Mouse (Mus musculus): ENCODE results near the gene Gm16223. TPM values are rescaled to one million over a fixed set of nuclear protein-coding genes. Genes with fewer than 3 reads are reported as not detected.

Gene Gm16223
- polyA plus RNA-seq, 1 experiment from 2014 or later = 0.06 TPM

- Histone ChIP-seq H3K4me3 (ENCODE audit: low read depth, low read length) (no peak overlapping the region), H3K4me1 (ENCODE audit: control insufficient read depth, insufficient read depth, low read length) (no peaks in the 10 kb centered on the region), H3K4me2 (ENCODE audit: low read length) (no peak overlapping the region), H3K36me3 (ENCODE audit: control insufficient read depth, insufficient read depth, low read length) (no peaks in the 10 kb centered on the region), H3K9me3 (replicated peaks; ENCODE audit: control insufficient read depth, low read length) (no peaks in the 10 kb centered on the region), H3K27me3 (replicated peaks; ENCODE audit: control insufficient read depth, insufficient read depth, low read length) (no peaks in the 10 kb centered on the region), H3K27ac (ENCODE audit: low read depth, low read length) (no peak overlapping the region), H3K9ac (ENCODE audit: low read length) (no peak overlapping the region)
- no peak for DNase-seq (ENCODE audit: low spot score)
- 84% methylated on average over 5 of the region's 5 CpGs for WGBS
- ATAC-seq = no peak
These were observed 49.0 kb downstream of the Gm16223 start for GRCm38 (mm10) chr5:42116586-42117346.

- Histone ChIP-seq H3K9ac (ENCODE audit: low read length) (no peak overlapping the region), H3K4me3 (ENCODE audit: low read depth, low read length) (no peak overlapping the region), H3K36me3 (ENCODE audit: control insufficient read depth, insufficient read depth, low read length) (no peaks in the 10 kb centered on the region), H3K27me3 (replicated peaks; ENCODE audit: control insufficient read depth, insufficient read depth, low read length) (no peaks in the 10 kb centered on the region), H3K9me3 (replicated peaks; ENCODE audit: control insufficient read depth, low read length) (no peaks in the 10 kb centered on the region), H3K4me2 (ENCODE audit: low read length) (no peak overlapping the region), H3K27ac (ENCODE audit: low read depth, low read length) (no peak overlapping the region), H3K4me1 (ENCODE audit: control insufficient read depth, insufficient read depth, low read length) (no peaks in the 10 kb centered on the region)
- no peak for DNase-seq (ENCODE audit: low spot score)
- ATAC-seq = no peak
These were observed 57.8 kb downstream of the Gm16223 start for GRCm38 (mm10) chr5:42125562-42125961.

- 71% methylated on average over 3 of the region's 3 CpGs for WGBS
- Histone ChIP-seq H3K27me3 (replicated peaks; ENCODE audit: control insufficient read depth, insufficient read depth, low read length) (no peaks in the 10 kb centered on the region), H3K27ac (ENCODE audit: low read depth, low read length) (no peak overlapping the region), H3K9ac (ENCODE audit: low read length) (no peak overlapping the region), H3K4me1 (ENCODE audit: control insufficient read depth, insufficient read depth, low read length) (no peaks in the 10 kb centered on the region), H3K4me2 (ENCODE audit: low read length) (no peak overlapping the region), H3K9me3 (replicated peaks; ENCODE audit: control insufficient read depth, low read length) (no peaks in the 10 kb centered on the region), H3K36me3 (ENCODE audit: control insufficient read depth, insufficient read depth, low read length) (no peaks in the 10 kb centered on the region), H3K4me3 (ENCODE audit: low read depth, low read length) (no peak overlapping the region)
- ATAC-seq = no peak
- no peak for DNase-seq (ENCODE audit: low spot score)
These were observed 87.9 kb downstream of the Gm16223 start for GRCm38 (mm10) chr5:42155626-42156025.

- DNase-seq (ENCODE audit: low spot score) (no peak), ATAC-seq (no peak)
- H3K4me3 ChIP-seq (ENCODE audit: low read depth, low read length) = no peak overlapping the region
- H3K4me2 ChIP-seq (ENCODE audit: low read length) = no peak overlapping the region
- H3K27me3 ChIP-seq (replicated peaks; ENCODE audit: control insufficient read depth, insufficient read depth, low read length) = no peaks in the 10 kb centered on the region
- no peaks in the 10 kb centered on the region for H3K4me1 ChIP-seq (ENCODE audit: control insufficient read depth, insufficient read depth, low read length)
- H3K27ac ChIP-seq (ENCODE audit: low read depth, low read length) = no peak overlapping the region
- WGBS = 70% methylated on average over 2 of the region's 2 CpGs
- H3K36me3 ChIP-seq (ENCODE audit: control insufficient read depth, insufficient read depth, low read length) = no peaks in the 10 kb centered on the region
- H3K9me3 ChIP-seq (replicated peaks; ENCODE audit: control insufficient read depth, low read length) = no peaks in the 10 kb centered on the region
- no peak overlapping the region for H3K9ac ChIP-seq (ENCODE audit: low read length)
These were observed 97.0 kb downstream of the Gm16223 start for GRCm38 (mm10) chr5:42164731-42165130.

GRCm38 (mm10) chr5:42166311-42166710 lies 98.6 kb downstream of the Gm16223 start:
- DNase-seq (ENCODE audit: low spot score) = no peak
- Histone ChIP-seq H3K9me3 (replicated peaks; ENCODE audit: control insufficient read depth, low read length) (no peaks in the 10 kb centered on the region), H3K9ac (ENCODE audit: low read length) (no peak overlapping the region), H3K27me3 (replicated peaks; ENCODE audit: control insufficient read depth, insufficient read depth, low read length) (no peaks in the 10 kb centered on the region), H3K36me3 (ENCODE audit: control insufficient read depth, insufficient read depth, low read length) (no peaks in the 10 kb centered on the region), H3K4me2 (ENCODE audit: low read length) (no peak overlapping the region), H3K27ac (ENCODE audit: low read depth, low read length) (no peak overlapping the region), H3K4me1 (ENCODE audit: control insufficient read depth, insufficient read depth, low read length) (no peaks in the 10 kb centered on the region), H3K4me3 (ENCODE audit: low read depth, low read length) (no peak overlapping the region)
- ATAC-seq = no peak
- 53% methylated on average over 1 of the region's 1 CpGs for WGBS

- Histone ChIP-seq H3K4me2 (ENCODE audit: low read length) (no peak overlapping the region), H3K27ac (ENCODE audit: low read depth, low read length) (no peak overlapping the region), H3K27me3 (replicated peaks; ENCODE audit: control insufficient read depth, insufficient read depth, low read length) (no peaks in the 10 kb centered on the region), H3K9me3 (replicated peaks; ENCODE audit: control insufficient read depth, low read length) (no peaks in the 10 kb centered on the region), H3K9ac (ENCODE audit: low read length) (no peak overlapping the region), H3K36me3 (ENCODE audit: control insufficient read depth, insufficient read depth, low read length) (no peaks in the 10 kb centered on the region), H3K4me3 (ENCODE audit: low read depth, low read length) (no peak overlapping the region), H3K4me1 (ENCODE audit: control insufficient read depth, insufficient read depth, low read length) (no peaks in the 10 kb centered on the region)
- no peak for DNase-seq (ENCODE audit: low spot score)
- 98% methylated on average over 3 of the region's 3 CpGs for WGBS
- ATAC-seq = no peak
These were observed 100.3 kb downstream of the Gm16223 start for GRCm38 (mm10) chr5:42168071-42168470.

- Histone ChIP-seq H3K36me3 (ENCODE audit: control insufficient read depth, insufficient read depth, low read length) (no peaks in the 10 kb centered on the region), H3K9me3 (replicated peaks; ENCODE audit: control insufficient read depth, low read length) (no peaks in the 10 kb centered on the region), H3K4me1 (ENCODE audit: control insufficient read depth, insufficient read depth, low read length) (no peaks in the 10 kb centered on the region), H3K27ac (ENCODE audit: low read depth, low read length) (no peak overlapping the region), H3K27me3 (replicated peaks; ENCODE audit: control insufficient read depth, insufficient read depth, low read length) (no peaks in the 10 kb centered on the region), H3K9ac (ENCODE audit: low read length) (no peak overlapping the region), H3K4me2 (ENCODE audit: low read length) (no peak overlapping the region), H3K4me3 (ENCODE audit: low read depth, low read length) (no peak overlapping the region)
- ATAC-seq (no peak), DNase-seq (ENCODE audit: low spot score) (no peak)
- WGBS = 83% methylated on average over 5 of the region's 5 CpGs
These were observed 101.0 kb downstream of the Gm16223 start for GRCm38 (mm10) chr5:42168785-42169184.

- H3K9ac ChIP-seq (ENCODE audit: low read length) = no peak overlapping the region
- no peaks in the 10 kb centered on the region for H3K36me3 ChIP-seq (ENCODE audit: control insufficient read depth, insufficient read depth, low read length)
- H3K4me3 ChIP-seq (ENCODE audit: low read depth, low read length) = no peak overlapping the region
- H3K27me3 ChIP-seq (replicated peaks; ENCODE audit: control insufficient read depth, insufficient read depth, low read length) = no peaks in the 10 kb centered on the region
- H3K9me3 ChIP-seq (replicated peaks; ENCODE audit: control insufficient read depth, low read length) = no peaks in the 10 kb centered on the region
- no peak for ATAC-seq
- DNase-seq (ENCODE audit: low spot score) = no peak
- no peak overlapping the region for H3K27ac ChIP-seq (ENCODE audit: low read depth, low read length)
- no peaks in the 10 kb centered on the region for H3K4me1 ChIP-seq (ENCODE audit: control insufficient read depth, insufficient read depth, low read length)
- WGBS = 73% methylated on average over 2 of the region's 2 CpGs
- no peak overlapping the region for H3K4me2 ChIP-seq (ENCODE audit: low read length)
These were observed 106.3 kb downstream of the Gm16223 start for GRCm38 (mm10) chr5:42174109-42174508.

GRCm38 (mm10) chr5:42175424-42175823 lies 107.7 kb downstream of the Gm16223 start:
- no peaks in the 10 kb centered on the region for H3K36me3 ChIP-seq (ENCODE audit: control insufficient read depth, insufficient read depth, low read length)
- ATAC-seq (no peak), DNase-seq (ENCODE audit: low spot score) (no peak)
- H3K27me3 ChIP-seq (replicated peaks; ENCODE audit: control insufficient read depth, insufficient read depth, low read length) = no peaks in the 10 kb centered on the region
- H3K27ac ChIP-seq (ENCODE audit: low read depth, low read length) = no peak overlapping the region
- H3K9ac ChIP-seq (ENCODE audit: low read length) = no peak overlapping the region
- WGBS = 79% methylated on average over 2 of the region's 2 CpGs
- H3K4me3 ChIP-seq (ENCODE audit: low read depth, low read length) = no peak overlapping the region
- H3K4me1 ChIP-seq (ENCODE audit: control insufficient read depth, insufficient read depth, low read length) = no peaks in the 10 kb centered on the region
- H3K4me2 ChIP-seq (ENCODE audit: low read length) = no peak overlapping the region
- no peaks in the 10 kb centered on the region for H3K9me3 ChIP-seq (replicated peaks; ENCODE audit: control insufficient read depth, low read length)

Data from forebrain, embryonic 14.5 days (tissue).